Mouse (Mus musculus) neutrophil, adult 5-6 weeks (primary cell): ENCODE data around the gene Cdc42ep5. TPM values are rescaled to one million over a fixed set of nuclear protein-coding genes. Genes with fewer than 3 reads are reported as not detected.

Experiments used
- total RNA-seq: library from RNA; stranded (forward); fragments of 200-1000 nt; gene quantifications from 2 replicates; pipeline ENCODE4 v1.2.3, GENCODE M21; 2017

The Cdc42ep5 gene
- total RNA-seq, 1 experiment from 2014 or later, result 5.8 TPM

Other genes with a start within 250 kb of the Cdc42ep5 start
- 145 and 154 TPM in 2 replicates for gene Lilra6, start 249.4 kb downstream of the Cdc42ep5 start, total RNA-seq
- gene Lair1, start 101.7 kb downstream of the Cdc42ep5 start, total RNA-seq, result 22.3 and 23.0 TPM in 2 replicates
- 0.12 TPM in 1 of 2 replicates, not detected in the other for gene Ttyh1, start 45.5 kb downstream of the Cdc42ep5 start, total RNA-seq
- 155 and 160 TPM in 2 replicates for gene Leng8, start 27.8 kb downstream of the Cdc42ep5 start, total RNA-seq
- gene Leng9, start 14.5 kb downstream of the Cdc42ep5 start, total RNA-seq, result 18.9 and 19.7 TPM in 2 replicates
- 0.35 TPM in 1 of 2 replicates, not detected in the other for gene Lilra5, start 72.9 kb upstream of the Cdc42ep5 start, total RNA-seq
- gene Ncr1, start 172.9 kb upstream of the Cdc42ep5 start, total RNA-seq, result 3.6 and 9.1 TPM in 2 replicates
- gene Gp6, start 232.9 kb upstream of the Cdc42ep5 start, total RNA-seq, result 3.3 and 4.8 TPM in 2 replicates